Mouse (Mus musculus): ENCODE measurements around the gene Timm23.

GRCm38 (mm10) chr14:32165278-32166061 is 36.2 kb downstream of the Timm23 start:
- TF ChIP-seq CTCF (IDR thresholded peaks at IDR 0.05; ENCODE audit: borderline replicate concordance, insufficient read depth, low read length) (no peak), POLR2A (IDR thresholded peaks at IDR 0.05; ENCODE audit: low read depth, low read length) (no peak)

All from embryonic fibroblast, embryonic 13.5 days (primary cell).